Mouse (Mus musculus): ENCODE measurements around the gene Dll3. TPM values are rescaled to one million over a fixed set of nuclear protein-coding genes. Genes with fewer than 3 reads are reported as not detected.
A peak's percentile ranks its signal among the peaks of the same experiment; 100 is the strongest.

The Dll3 gene
- polyA plus RNA-seq, 1 experiment: 0.02 TPM

DNA sequence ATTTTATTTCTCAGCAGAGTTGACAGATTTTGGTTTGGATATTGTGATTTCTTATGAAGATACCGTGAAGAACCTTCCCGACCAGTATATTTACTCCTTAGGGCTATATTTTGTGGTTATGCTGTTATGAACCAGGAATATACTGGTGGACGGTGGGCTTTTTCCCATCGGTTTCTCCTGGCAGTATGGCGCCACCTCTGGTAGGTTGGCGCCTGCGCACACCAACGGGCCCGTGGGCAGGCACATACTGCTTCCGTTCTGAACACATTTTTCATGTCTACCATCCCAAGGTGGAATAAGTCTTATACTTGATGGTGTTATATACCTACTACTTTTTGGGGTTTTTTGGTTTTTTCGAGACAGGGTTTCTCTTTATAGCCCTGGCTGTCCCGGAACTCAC is 32.7 kb downstream of the Dll3 start:
- Histone ChIP-seq H3K4me3 (no peak overlapping the region), H3K27me3 (ENCODE audit: control insufficient read depth, insufficient read depth, insufficient read length) (peaks cover 4% of the 10 kb centered on the region), H3K4me2 (ENCODE audit: low read depth) (no peak overlapping the region), H3K79me2 (ENCODE audit: control insufficient read depth, insufficient read depth) (no peaks in the 10 kb centered on the region), H3ac (ENCODE audit: control insufficient read depth, insufficient read length) (no peak overlapping the region), H3K36me3 (ENCODE audit: control insufficient read depth, insufficient read depth) (no peaks in the 10 kb centered on the region)
- no peak for TF ChIP-seq MAX (IDR thresholded peaks at IDR 0.05; ENCODE audit: low read depth)
- TF ChIP-seq REST (IDR thresholded peaks at IDR 0.05; ENCODE audit: insufficient read depth, insufficient read length): no peak
- TF ChIP-seq TCF3 (IDR thresholded peaks at IDR 0.05; ENCODE audit: insufficient read length, low read depth): no peak
- no peak for TF ChIP-seq POLR2A (IDR thresholded peaks at IDR 0.05; ENCODE audit: insufficient read length, low read depth)
- no peak for TF ChIP-seq CEBPB (IDR thresholded peaks at IDR 0.05; ENCODE audit: insufficient read depth, poor library complexity, severe bottlenecking)
- TF ChIP-seq SRF (IDR thresholded peaks at IDR 0.05; ENCODE audit: control insufficient read depth, insufficient read length, low read depth): no peak
- TF ChIP-seq POLR2AphosphoS2 (IDR thresholded peaks at IDR 0.05; ENCODE audit: insufficient read length, low read depth): no peak
- TF ChIP-seq E2F4 (IDR thresholded peaks at IDR 0.05; ENCODE audit: insufficient read depth): no peak
- TF ChIP-seq MYOD1 (IDR thresholded peaks at IDR 0.05; ENCODE audit: control insufficient read depth in 1 of 3, insufficient read length in 2 of 3, low read depth in 2 of 3): no peak
- TF ChIP-seq USF1 (IDR thresholded peaks at IDR 0.05; ENCODE audit: low read depth): no peak

DNA sequence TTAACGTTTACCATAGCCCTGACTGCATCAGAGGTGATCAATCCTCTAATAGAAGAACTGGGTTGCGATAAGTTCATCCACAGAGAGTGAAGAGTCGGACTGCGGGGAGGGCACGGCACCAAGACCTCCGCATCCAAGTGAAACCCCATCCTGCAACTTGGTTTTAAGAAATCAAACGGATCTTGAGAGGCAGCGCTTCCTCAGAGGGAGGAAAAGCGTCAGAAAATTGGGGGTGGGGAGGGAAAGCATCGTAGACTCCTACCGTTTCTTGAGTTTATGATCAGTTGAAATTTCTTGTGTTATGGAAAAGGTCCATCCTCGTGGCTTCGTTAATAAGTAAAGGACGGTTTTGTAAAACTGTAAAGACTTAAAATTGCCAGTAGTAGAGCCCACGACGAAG is 33.5 kb downstream of the Dll3 start:
- peak overlapping the region; percentile 3 for H3K4me3 ChIP-seq
- H3K27me3 ChIP-seq (ENCODE audit: control insufficient read depth, insufficient read depth, insufficient read length): peaks cover 4% of the 10 kb centered on the region
- no peaks in the 10 kb centered on the region for H3K79me2 ChIP-seq (ENCODE audit: control insufficient read depth, insufficient read depth)
- peak overlapping the region; percentile 61 for H3K4me2 ChIP-seq (ENCODE audit: low read depth)
- H3ac ChIP-seq (ENCODE audit: control insufficient read depth, insufficient read length): peak overlapping the region; percentile 81
- no peaks in the 10 kb centered on the region for H3K36me3 ChIP-seq (ENCODE audit: control insufficient read depth, insufficient read depth)
- TF ChIP-seq SRF (IDR thresholded peaks at IDR 0.05; ENCODE audit: control insufficient read depth, insufficient read length, low read depth) (no peak), USF1 (IDR thresholded peaks at IDR 0.05; ENCODE audit: low read depth) (no peak), MYOD1 (IDR thresholded peaks at IDR 0.05; ENCODE audit: control insufficient read depth in 1 of 3, insufficient read length in 2 of 3, low read depth in 2 of 3) (no peak)

DNA sequence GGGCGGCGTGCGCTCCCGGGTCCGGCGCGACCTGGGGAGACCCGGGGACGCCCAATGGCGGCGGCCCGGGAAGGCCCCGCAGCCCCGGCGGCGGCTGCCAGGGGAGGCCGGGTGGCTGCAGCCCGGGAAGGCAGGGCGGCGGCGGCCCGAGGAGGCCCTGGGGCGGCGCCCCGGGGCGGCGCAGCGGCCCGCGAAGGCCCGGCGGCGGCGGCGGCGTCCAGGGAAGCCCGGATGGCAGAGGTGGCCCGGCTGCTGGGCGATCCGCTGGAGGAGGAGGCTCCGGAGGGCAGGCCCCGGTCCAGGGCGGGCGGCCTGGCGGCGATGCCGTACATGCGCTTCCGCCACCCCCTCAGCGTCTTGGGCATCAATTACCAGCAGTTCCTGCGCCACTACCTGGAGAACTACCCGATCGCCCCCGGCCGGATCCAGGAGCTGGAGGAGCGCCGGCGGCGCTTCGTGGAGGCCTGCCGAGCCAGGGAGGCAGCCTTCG is 34.0 kb downstream of the Dll3 start:
- peaks cover 4% of the 10 kb centered on the region for H3K27me3 ChIP-seq (ENCODE audit: control insufficient read depth, insufficient read depth, insufficient read length)
- H3ac ChIP-seq (ENCODE audit: control insufficient read depth, insufficient read length): peak overlapping the region; percentile 81
- no peaks in the 10 kb centered on the region for H3K79me2 ChIP-seq (ENCODE audit: control insufficient read depth, insufficient read depth)
- TF ChIP-seq TCF3 (IDR thresholded peaks at IDR 0.05; ENCODE audit: insufficient read length, low read depth): no peak
- no peak for TF ChIP-seq MYOG (IDR thresholded peaks at IDR 0.05; ENCODE audit: control insufficient read depth in 1 of 3, insufficient read depth in 1 of 3, insufficient read length in 2 of 3, low read depth in 2 of 3)
- TF ChIP-seq POLR2AphosphoS2 (IDR thresholded peaks at IDR 0.05; ENCODE audit: insufficient read length, low read depth): no peak
- no peak for TF ChIP-seq TCF12 (IDR thresholded peaks at IDR 0.05; ENCODE audit: insufficient read depth, poor library complexity, severe bottlenecking)
- no peak for TF ChIP-seq CEBPB (IDR thresholded peaks at IDR 0.05; ENCODE audit: insufficient read depth, poor library complexity, severe bottlenecking)
- no peak for TF ChIP-seq MYOD1 (IDR thresholded peaks at IDR 0.05; ENCODE audit: control insufficient read depth in 1 of 3, insufficient read length in 2 of 3, low read depth in 2 of 3)
- TF ChIP-seq POLR2A (IDR thresholded peaks at IDR 0.05; ENCODE audit: insufficient read length, low read depth): no peak
- no peak for TF ChIP-seq E2F4 (IDR thresholded peaks at IDR 0.05; ENCODE audit: insufficient read depth)
- peak overlapping the region; percentile 61 for H3K4me2 ChIP-seq (ENCODE audit: low read depth)
- H3K4me3 ChIP-seq: peak overlapping the region; percentile 3
- H3K36me3 ChIP-seq (ENCODE audit: control insufficient read depth, insufficient read depth): no peaks in the 10 kb centered on the region

DNA sequence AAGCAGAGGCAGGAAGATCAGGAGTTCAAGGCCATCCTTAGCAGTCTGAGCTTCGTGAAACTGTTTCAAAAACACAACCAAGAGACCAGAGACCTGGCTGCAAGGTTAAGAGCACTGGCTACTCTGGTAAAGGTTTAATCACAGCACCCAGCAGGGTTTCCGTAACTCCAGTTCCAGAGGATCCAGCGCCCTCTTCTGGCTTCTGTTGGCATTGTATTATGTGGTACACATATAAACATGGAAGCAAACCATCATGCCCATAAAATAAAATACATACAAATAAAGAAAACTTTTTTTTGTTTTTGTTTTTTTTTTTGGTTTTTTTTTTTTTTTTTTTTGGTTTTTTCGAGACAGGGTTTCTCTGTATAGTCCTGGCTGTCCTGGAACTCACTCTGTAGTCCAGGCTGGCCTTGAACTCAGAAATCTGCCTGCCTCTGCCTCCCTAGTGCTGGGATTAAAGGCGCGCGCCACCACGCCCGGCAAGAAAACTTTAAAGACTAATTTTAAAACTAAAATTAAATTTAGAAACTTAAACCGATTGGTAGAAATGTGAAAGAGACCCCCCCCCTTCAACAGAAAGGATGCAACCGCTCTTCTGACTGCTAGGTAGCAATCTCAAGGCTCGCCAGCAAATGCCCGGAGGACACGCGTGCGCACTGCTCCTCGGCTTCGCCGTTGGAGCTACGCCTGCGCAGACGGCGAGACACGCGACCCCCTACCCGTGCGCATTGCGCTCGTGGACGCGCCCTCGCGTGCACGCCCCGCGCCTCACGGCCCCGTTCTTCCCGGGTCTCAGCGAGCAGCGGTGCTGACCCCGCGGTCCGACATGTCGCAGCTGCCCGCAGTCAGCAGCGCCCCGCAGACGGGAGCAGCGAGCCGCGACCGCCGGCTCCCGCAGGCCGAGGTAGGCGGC is 34.7 kb downstream of the Dll3 start, which contains the start of gene Eid2:
Gene Eid2, plus strand, starts transcription at position 753 of the 913 bp plus-strand sequence.
- H3ac ChIP-seq (ENCODE audit: control insufficient read depth, insufficient read length): peak within 1 kb of the TSS; percentile 81
- TF ChIP-seq MYOD1 (IDR thresholded peaks at IDR 0.05; ENCODE audit: control insufficient read depth in 1 of 3, insufficient read length in 2 of 3, low read depth in 2 of 3) (no peak), POLR2AphosphoS2 (IDR thresholded peaks at IDR 0.05; ENCODE audit: insufficient read length, low read depth) (peak; percentile 82), POLR2A (IDR thresholded peaks at IDR 0.05; ENCODE audit: insufficient read length, low read depth) (peak; percentile 90)
- H3K4me2 ChIP-seq (ENCODE audit: low read depth): peak within 1 kb of the TSS; percentile 61
- H3K79me2 ChIP-seq (ENCODE audit: control insufficient read depth, insufficient read depth): no peaks in the 10 kb centered on the region
- no peaks in the 10 kb centered on the region for H3K36me3 ChIP-seq (ENCODE audit: control insufficient read depth, insufficient read depth)
- H3K4me3 ChIP-seq: peak within 1 kb of the TSS; percentile 3
- peaks cover 4% of the 10 kb centered on the region for H3K27me3 ChIP-seq (ENCODE audit: control insufficient read depth, insufficient read depth, insufficient read length)

DNA sequence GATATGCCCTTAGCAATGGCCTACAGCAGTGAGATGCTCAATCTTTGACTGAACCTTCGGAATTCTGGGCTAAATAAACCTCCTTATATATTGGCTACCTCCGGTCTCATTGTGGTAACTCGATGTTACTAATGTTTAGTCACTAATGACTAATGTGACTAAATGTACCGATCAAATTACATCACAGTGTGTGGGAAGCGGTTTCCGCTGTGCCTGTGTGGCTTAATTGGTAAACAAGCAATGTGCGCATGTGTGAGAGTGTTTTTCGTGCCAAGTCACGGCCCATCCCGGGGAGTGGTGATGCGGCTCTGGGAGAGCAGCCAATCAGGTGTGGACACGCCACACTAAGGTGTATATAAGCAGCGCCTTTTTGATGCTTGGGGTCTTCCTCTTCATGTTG is 36.6 kb downstream of the Dll3 start:
- H3K36me3 ChIP-seq (ENCODE audit: control insufficient read depth, insufficient read depth): no peaks in the 10 kb centered on the region

More for the DNA sequence above, 36.6 kb downstream of the Dll3 start:
- H3K27me3 ChIP-seq (ENCODE audit: control insufficient read depth, insufficient read depth, insufficient read length): peaks cover 4% of the 10 kb centered on the region
- H3K79me2 ChIP-seq (ENCODE audit: control insufficient read depth, insufficient read depth): no peaks in the 10 kb centered on the region
- no peak overlapping the region for H3K4me3 ChIP-seq
- H3ac ChIP-seq (ENCODE audit: control insufficient read depth, insufficient read length): no peak overlapping the region
- TF ChIP-seq CEBPB (IDR thresholded peaks at IDR 0.05; ENCODE audit: insufficient read depth, poor library complexity, severe bottlenecking) (no peak), E2F4 (IDR thresholded peaks at IDR 0.05; ENCODE audit: insufficient read depth) (no peak), TCF12 (IDR thresholded peaks at IDR 0.05; ENCODE audit: insufficient read depth, poor library complexity, severe bottlenecking) (no peak), REST (IDR thresholded peaks at IDR 0.05; ENCODE audit: insufficient read depth, insufficient read length) (no peak), POLR2A (IDR thresholded peaks at IDR 0.05; ENCODE audit: insufficient read length, low read depth) (no peak), SRF (IDR thresholded peaks at IDR 0.05; ENCODE audit: control insufficient read depth, insufficient read length, low read depth) (no peak), MYOD1 (IDR thresholded peaks at IDR 0.05; ENCODE audit: control insufficient read depth in 1 of 3, insufficient read length in 2 of 3, low read depth in 2 of 3) (no peak), MYOG (IDR thresholded peaks at IDR 0.05; ENCODE audit: control insufficient read depth in 1 of 3, insufficient read depth in 1 of 3, insufficient read length in 2 of 3, low read depth in 2 of 3) (no peak), USF1 (IDR thresholded peaks at IDR 0.05; ENCODE audit: low read depth) (no peak), MAX (IDR thresholded peaks at IDR 0.05; ENCODE audit: low read depth) (no peak)
- no peak overlapping the region for H3K4me2 ChIP-seq (ENCODE audit: low read depth)

All from myocyte (in vitro differentiated cells).